Mouse (Mus musculus) inflammation-experienced regulatory T-cells, adult 6 months (primary cell): Measurements from ENCODE around the gene Ubl4b. TPM values are rescaled to one million over a fixed set of nuclear protein-coding genes. Genes with fewer than 3 reads are reported as not detected.

Experiments
- ATAC-seq: one replicate; pipeline ENCODE4 v1.8.0; 2017
- polyA plus RNA-seq, 3 experiments: library from polyadenylated mRNA; unstranded; fragments of 100-300 nt; shearing (Covaris generic); gene quantifications; one replicate each; pipeline ENCODE4 v1.2.1; 2017

Gene Ubl4b
- polyA plus RNA-seq, 3 experiments from 2014 or later = not detected

- ATAC-seq = no peak
Measured at GRCm38 (mm10) chr3:107517631-107518108, 37.2 kb downstream of the Ubl4b start, which contains the start of gene Slc6a17. Gene Slc6a17, minus strand, starts transcription at chr3:107518018.

GRCm38 (mm10) chr3:107516776-107517630 is 37.9 kb downstream of the Ubl4b start:
- ATAC-seq = no peak

GRCm38 (mm10) chr3:107515989-107516388 is 38.9 kb downstream of the Ubl4b start:
- no peak for ATAC-seq

- no peak for ATAC-seq
Measured at GRCm38 (mm10) chr3:107511416-107511815, 43.5 kb downstream of the Ubl4b start.

GRCm38 (mm10) chr3:107508696-107509095 is 46.2 kb downstream of the Ubl4b start:
- no peak for ATAC-seq

- no peak for ATAC-seq
Measured at GRCm38 (mm10) chr3:107507966-107508365, 46.9 kb downstream of the Ubl4b start.

GRCm38 (mm10) chr3:107506531-107506930 is 48.3 kb downstream of the Ubl4b start:
- no peak for ATAC-seq

- ATAC-seq = no peak
Measured at GRCm38 (mm10) chr3:107505464-107506367, 49.2 kb downstream of the Ubl4b start.

GRCm38 (mm10) chr3:107504542-107504941 is 50.3 kb downstream of the Ubl4b start:
- ATAC-seq = no peak

GRCm38 (mm10) chr3:107503716-107504115 is 51.2 kb downstream of the Ubl4b start:
- ATAC-seq = no peak

Other genes with a start within 250 kb of the Ubl4b start
- gene Rbm15, start 221.4 kb downstream of the Ubl4b start, polyA plus RNA-seq = 10 to 100 TPM; 14.5 to 20.3 (median 18.8) TPM
- not detected for gene Kcnc4, start 95.5 kb downstream of the Ubl4b start, polyA plus RNA-seq
- gene Slc6a17, start 37.1 kb downstream of the Ubl4b start, polyA plus RNA-seq = not detected
- gene Alx3, start 40.0 kb upstream of the Ubl4b start, polyA plus RNA-seq = not detected
- not detected for gene Gm10961, start 76.2 kb upstream of the Ubl4b start, polyA plus RNA-seq
- gene Strip1, start 76.6 kb upstream of the Ubl4b start, polyA plus RNA-seq = 10 to 100 TPM; 11.1 to 20.6 (median 15.6) TPM
- gene Ahcyl1, start 141.5 kb upstream of the Ubl4b start, polyA plus RNA-seq = 10 to 100 TPM; 17.5 to 22.8 (median 19.6) TPM
- 10 to 100 TPM; 15.5 to 53.7 (median 20.5) TPM for gene Csf1, start 205.4 kb upstream of the Ubl4b start, polyA plus RNA-seq